ENCODE assay signal across 7 mouse cellular contexts in genomic region chr11:118289999-118290889, GRCm38 (mm10). TPM values are rescaled to one million over a fixed set of nuclear protein-coding genes. Genes with fewer than 3 reads are reported as not detected.
DNase-seq lines count a peak whose midpoint lies in the region; ATAC-seq lines count a peak whose summit lies in the region.

Gene Usp36 (minus strand): TSS chr11:118290244.

- ATAC-seq in embryonic facial prominence, embryonic 11.5 days (replicated peaks; ENCODE audit: insufficient number of reproducible peaks, low FRiP score, low TSS enrichment, low read depth): peak; percentile 98
- ATAC-seq in granulocyte monocyte progenitor cell, adult 5-6 weeks (replicated peaks; ENCODE audit: poor library complexity, severe bottlenecking): peak; percentile 97
- peak; percentile 99 for ATAC-seq in midbrain, embryonic 13.5 days

- H3K4me2 ChIP-seq in embryonic facial prominence, embryonic 11.5 days (ENCODE audit: low read depth, low read length): peak within 1 kb of the TSS; percentile 83
- peak within 1 kb of the TSS; percentile 95 for H3K4me2 ChIP-seq in midbrain, embryonic 13.5 days (replicated peaks)

- peak within 1 kb of the TSS; percentile 92 for H3K4me3 ChIP-seq in embryonic facial prominence, embryonic 11.5 days (ENCODE audit: low read depth, low read length)
- H3K4me3 ChIP-seq in limb, embryonic 10.5 days: peak within 1 kb of the TSS; percentile 89
- peak within 1 kb of the TSS; percentile 85 for H3K4me3 ChIP-seq in midbrain, embryonic 13.5 days (replicated peaks)

- H3K27ac ChIP-seq in embryonic facial prominence, embryonic 11.5 days (replicated peaks; ENCODE audit: low read depth, low read length): peak within 1 kb of the TSS; percentile 52; the same call in 1 of the 2 replicates
- H3K27ac ChIP-seq in limb, embryonic 10.5 days: peak within 1 kb of the TSS; percentile 91
- H3K27ac ChIP-seq in midbrain, embryonic 13.5 days: peak within 1 kb of the TSS; percentile 89

- peak; percentile 100 for DNase-seq in adrenal gland, postnatal 14 days
- DNase-seq in embryonic facial prominence, embryonic 11.5 days (ENCODE audit: low spot score): peak; percentile 100
- DNase-seq in kidney, adult 11 months: peak; percentile 100
- peak; percentile 100 for DNase-seq in limb, embryonic 10.5 days (ENCODE audit: low spot score)
- peak; percentile 95 for DNase-seq in spleen, adult 12 weeks (ENCODE audit: low spot score)

- H3K9me3 ChIP-seq in embryonic facial prominence, embryonic 11.5 days (replicated peaks; ENCODE audit: control insufficient read depth, low read length): no peaks in the 10 kb centered on the region
- H3K9me3 ChIP-seq in limb, embryonic 10.5 days (replicated peaks): no peaks in the 10 kb centered on the region
- H3K9me3 ChIP-seq in midbrain, embryonic 13.5 days: no peaks in the 10 kb centered on the region

- H3K9ac ChIP-seq in embryonic facial prominence, embryonic 11.5 days (replicated peaks; ENCODE audit: low read length): peak within 1 kb of the TSS; percentile 88
- H3K9ac ChIP-seq in midbrain, embryonic 13.5 days (replicated peaks): peak within 1 kb of the TSS; percentile 92

- H3K4me1 ChIP-seq in embryonic facial prominence, embryonic 11.5 days (ENCODE audit: control insufficient read depth, insufficient read depth, low read length): no peaks in the 10 kb centered on the region; the same call in 1 of the 2 replicates
- H3K4me1 ChIP-seq in limb, embryonic 10.5 days: peaks cover 18% of the 10 kb centered on the region
- H3K4me1 ChIP-seq in midbrain, embryonic 13.5 days (replicated peaks): peaks cover 26% of the 10 kb centered on the region

- no peaks in the 10 kb centered on the region; the same call in 1 of the 2 replicates for H3K36me3 ChIP-seq in embryonic facial prominence, embryonic 11.5 days (replicated peaks; ENCODE audit: control insufficient read depth, insufficient read depth, low read depth, low read length)
- peaks cover 27% of the 10 kb centered on the region for H3K36me3 ChIP-seq in limb, embryonic 10.5 days
- peaks cover 25% of the 10 kb centered on the region for H3K36me3 ChIP-seq in midbrain, embryonic 13.5 days

- under 1% methylated on average over 68 of the region's 68 CpGs for WGBS in embryonic facial prominence, embryonic 11.5 days
- 1% methylated on average over 68 of the region's 68 CpGs for WGBS in limb, embryonic 10.5 days
- WGBS in midbrain, embryonic 13.5 days: 1% methylated on average over 68 of the region's 68 CpGs

- no peaks in the 10 kb centered on the region for H3K27me3 ChIP-seq in embryonic facial prominence, embryonic 11.5 days (ENCODE audit: control insufficient read depth, insufficient read depth, low read length)
- H3K27me3 ChIP-seq in limb, embryonic 10.5 days (ENCODE audit: low read depth, poor library complexity, severe bottlenecking): no peaks in the 10 kb centered on the region
- H3K27me3 ChIP-seq in midbrain, embryonic 13.5 days: no peaks in the 10 kb centered on the region

RNA-seq across cellular contexts. Expression of gene Usp36, which starts in this region (rescaled TPM):
- 23.0 and 24.2 TPM in 2 replicates for total RNA-seq in adrenal gland, postnatal 14 days (2021)
- 8.1 and 10.4 TPM in 2 replicates for polyA plus RNA-seq in embryonic facial prominence, embryonic 11.5 days (2014; fragmentation: Nextera tagmentation; extraction: Ambion mirVana)
- total RNA-seq in granulocyte monocyte progenitor cell, adult 5-6 weeks (2014; fragmentation: Nextera tagmentation): 27.6 and 28.6 TPM in 2 replicates
- 9.3 and 12.5 TPM in 2 replicates for total RNA-seq in granulocyte monocyte progenitor cell, adult 5-6 weeks (2017)
- 25.6 and 27.4 TPM in 2 replicates for polyA plus RNA-seq in limb, embryonic 10.5 days (2016; fragmentation: Nextera tagmentation; extraction: Ambion mirVana)
- 16.3 and 16.8 TPM in 2 replicates for polyA plus RNA-seq in midbrain, embryonic 13.5 days (2015; fragmentation: Nextera tagmentation; extraction: Ambion mirVana)

Comparison
In these comparisons a context has a peak if more than half of its experiments do, and no peak if none do; other contexts are left out.
1. Peak in every context shown above with its lines: DNase-seq, ATAC-seq, H3K4me3 ChIP-seq and H3K27ac ChIP-seq.